Mouse (Mus musculus): Measurements from ENCODE around the gene Zfp456. TPM values are rescaled to one million over a fixed set of nuclear protein-coding genes. Genes with fewer than 3 reads are reported as not detected.

The Zfp456 gene
- polyA plus RNA-seq, 1 experiment from 2014 or later, result 1.4 TPM

GRCm38 (mm10) chr13:67343422-67343821 is 32.2 kb downstream of the Zfp456 start:
- WGBS, result 85% methylated on average over 2 of the region's 2 CpGs

GRCm38 (mm10) chr13:67332877-67333276 is 42.7 kb downstream of the Zfp456 start:
- 0 out of 2 replicates have a peak overlapping the region, but pooled peaks have one; percentile 7 for H3K9ac ChIP-seq
- H3K9me3 ChIP-seq, result no peaks in the 10 kb centered on the region
- 79% methylated on average over 1 of the region's 1 CpGs for WGBS
- H3K4me1 ChIP-seq, result peaks cover 9% of the 10 kb centered on the region; the same call in 1 of the 2 replicates
- no peaks in the 10 kb centered on the region for H3K27me3 ChIP-seq
- H3K4me2 ChIP-seq, result peak overlapping the region; percentile 76
- peak overlapping the region; percentile 79 for H3K27ac ChIP-seq
- no peak for ATAC-seq (ENCODE audit: insufficient number of reproducible peaks, low FRiP score, low TSS enrichment, low read depth)
- no peaks in the 10 kb centered on the region for H3K36me3 ChIP-seq
- H3K4me3 ChIP-seq, result peak overlapping the region; percentile 58

More at GRCm38 (mm10) chr13:67343422-67343821, 32.2 kb downstream of the Zfp456 start:
- Histone ChIP-seq H3K9me3 (no peaks in the 10 kb centered on the region), H3K27me3 (no peaks in the 10 kb centered on the region), H3K4me2 (no peak overlapping the region), H3K36me3 (peaks cover 16% of the 10 kb centered on the region), H3K4me3 (no peak overlapping the region), H3K9ac (no peak overlapping the region), H3K4me1 (no peaks in the 10 kb centered on the region), H3K27ac (no peak overlapping the region)
- ATAC-seq (ENCODE audit: insufficient number of reproducible peaks, low FRiP score, low TSS enrichment, low read depth), result no peak

- H3K36me3 ChIP-seq, result no peaks in the 10 kb centered on the region
- H3K9me3 ChIP-seq, result no peaks in the 10 kb centered on the region
- peak within 1 kb of the TSS; percentile 56 for H3K9ac ChIP-seq
- whole genome bisulfite sequencing, result 15% methylated on average over 17 of the region's 17 CpGs
- peak within 1 kb of the TSS; percentile 76 for H3K4me2 ChIP-seq
- peak within 1 kb of the TSS; percentile 58 for H3K4me3 ChIP-seq
- peaks cover 9% of the 10 kb centered on the region; the same call in 1 of the 2 replicates for H3K4me1 ChIP-seq
- H3K27me3 ChIP-seq, result no peaks in the 10 kb centered on the region
- H3K27ac ChIP-seq, result peak within 1 kb of the TSS; percentile 79
- ATAC-seq (ENCODE audit: insufficient number of reproducible peaks, low FRiP score, low TSS enrichment, low read depth), result peak; percentile 80
Observed at GRCm38 (mm10) chr13:67332019-67332724, 43.4 kb downstream of the Zfp456 start, which contains the start of gene Zfp595. TSS of gene Zfp595 (minus strand) at chr13:67332570.

Other genes with a start within 250 kb of the Zfp456 start
- gene Rsl1, start 202.6 kb downstream of the Zfp456 start, polyA plus RNA-seq (2015; fragmentation: Nextera tagmentation; extraction: Ambion mirVana), result 6.8 and 8.7 TPM in 2 replicates
- 2.4 and 2.9 TPM in 2 replicates for gene Zfp455, start 181.3 kb downstream of the Zfp456 start, polyA plus RNA-seq (2015; fragmentation: Nextera tagmentation; extraction: Ambion mirVana)
- gene Zfp458, start 97.3 kb downstream of the Zfp456 start, polyA plus RNA-seq (2015; fragmentation: Nextera tagmentation; extraction: Ambion mirVana), result 2.0 and 2.1 TPM in 2 replicates
- gene Zfp457, start 69.3 kb downstream of the Zfp456 start, polyA plus RNA-seq (2015; fragmentation: Nextera tagmentation; extraction: Ambion mirVana), result 0.42 and 0.50 TPM in 2 replicates
- 2.7 and 3.2 TPM in 2 replicates for gene Zfp595, start 43.2 kb downstream of the Zfp456 start, polyA plus RNA-seq (2015; fragmentation: Nextera tagmentation; extraction: Ambion mirVana)
- 0.60 and 0.97 TPM in 2 replicates for gene Gm28044, start 15.3 kb downstream of the Zfp456 start, polyA plus RNA-seq (2015; fragmentation: Nextera tagmentation; extraction: Ambion mirVana)
- 0.84 and 0.90 TPM in 2 replicates for gene Zfp953, start 15.2 kb downstream of the Zfp456 start, polyA plus RNA-seq (2015; fragmentation: Nextera tagmentation; extraction: Ambion mirVana)
- 0.50 TPM in 1 of 2 replicates, not detected in the other for gene Gm28041, start 77 bp downstream of the Zfp456 start, polyA plus RNA-seq (2015; fragmentation: Nextera tagmentation; extraction: Ambion mirVana)
- 7.2 and 7.6 TPM in 2 replicates for gene Zfp429, start 24.0 kb upstream of the Zfp456 start, polyA plus RNA-seq (2015; fragmentation: Nextera tagmentation; extraction: Ambion mirVana)
- gene Zfp459, start 45.6 kb upstream of the Zfp456 start, polyA plus RNA-seq (2015; fragmentation: Nextera tagmentation; extraction: Ambion mirVana), result 1.3 and 1.5 TPM in 2 replicates
- gene Zfp874a, start 75.8 kb upstream of the Zfp456 start, polyA plus RNA-seq (2015; fragmentation: Nextera tagmentation; extraction: Ambion mirVana), result 10.6 and 11.6 TPM in 2 replicates
- 2.9 and 4.7 TPM in 2 replicates for gene Zfp874b, start 108.4 kb upstream of the Zfp456 start, polyA plus RNA-seq (2015; fragmentation: Nextera tagmentation; extraction: Ambion mirVana)
- 16.2 and 17.0 TPM in 2 replicates for gene Zfp58, start 124.7 kb upstream of the Zfp456 start, polyA plus RNA-seq (2015; fragmentation: Nextera tagmentation; extraction: Ambion mirVana)
- 0.25 TPM in 1 of 2 replicates, not detected in the other for gene Gm26965, start 150.3 kb upstream of the Zfp456 start, polyA plus RNA-seq (2015; fragmentation: Nextera tagmentation; extraction: Ambion mirVana)
- 23.6 and 27.2 TPM in 2 replicates for gene Zfp87, start 150.4 kb upstream of the Zfp456 start, polyA plus RNA-seq (2015; fragmentation: Nextera tagmentation; extraction: Ambion mirVana)
- gene Zfp748, start 178.0 kb upstream of the Zfp456 start, polyA plus RNA-seq (2015; fragmentation: Nextera tagmentation; extraction: Ambion mirVana), result 11.0 and 12.6 TPM in 2 replicates
- gene Zfp729b, start 233.9 kb upstream of the Zfp456 start, polyA plus RNA-seq (2015; fragmentation: Nextera tagmentation; extraction: Ambion mirVana), result 3.8 and 4.6 TPM in 2 replicates

All from limb, embryonic 15.5 days (tissue).